Mouse (Mus musculus): ENCODE measurements around the gene Hmcn2.
A peak's percentile ranks its signal among the peaks of the same experiment; 100 is the strongest.

Gene Hmcn2

GRCm38 (mm10) chr2:31458989-31459936, 145.0 kb downstream of the Hmcn2 start:
- no peak for DNase-seq

- peak; percentile 82 for DNase-seq
Observed at GRCm38 (mm10) chr2:31460025-31460571, 145.9 kb downstream of the Hmcn2 start.

- DNase-seq: no peak
Observed at GRCm38 (mm10) chr2:31460920-31461319, 146.7 kb downstream of the Hmcn2 start.

- DNase-seq: no peak
Observed at GRCm38 (mm10) chr2:31462051-31462450, 147.8 kb downstream of the Hmcn2 start.

GRCm38 (mm10) chr2:31463253-31463652, 149.0 kb downstream of the Hmcn2 start:
- no peak for DNase-seq

GRCm38 (mm10) chr2:31463696-31464528, 149.7 kb downstream of the Hmcn2 start:
- no peak for DNase-seq

- no peak for DNase-seq
Observed at GRCm38 (mm10) chr2:31464529-31464910, 150.3 kb downstream of the Hmcn2 start.

- DNase-seq: no peak
Observed at GRCm38 (mm10) chr2:31467457-31467856, 153.2 kb downstream of the Hmcn2 start.

- no peak for DNase-seq
Observed at GRCm38 (mm10) chr2:31468857-31469256, 154.6 kb downstream of the Hmcn2 start.

GRCm38 (mm10) chr2:31469480-31469879, 155.3 kb downstream of the Hmcn2 start:
- DNase-seq: no peak

GRCm38 (mm10) chr2:31469931-31470682, 155.9 kb downstream of the Hmcn2 start, which contains the start of gene Ass1:
Gene Ass1 (plus strand): TSS chr2:31470207.
- peak; percentile 90 for DNase-seq

GRCm38 (mm10) chr2:31470683-31471385, 156.6 kb downstream of the Hmcn2 start:
- DNase-seq: no peak

- DNase-seq: no peak
Observed at GRCm38 (mm10) chr2:31471611-31472010, 157.4 kb downstream of the Hmcn2 start.

GRCm38 (mm10) chr2:31472406-31473065, 158.3 kb downstream of the Hmcn2 start:
- DNase-seq: peak; percentile 80

GRCm38 (mm10) chr2:31473941-31474340, 159.7 kb downstream of the Hmcn2 start:
- DNase-seq: no peak

- DNase-seq: peak; percentile 67
Observed at GRCm38 (mm10) chr2:31474686-31475085, 160.5 kb downstream of the Hmcn2 start.

GRCm38 (mm10) chr2:31476107-31476820, 162.0 kb downstream of the Hmcn2 start:
- DNase-seq: no peak

- no peak for DNase-seq
Observed at GRCm38 (mm10) chr2:31477234-31478161, 163.3 kb downstream of the Hmcn2 start.

- peak; percentile 92 for DNase-seq
Observed at GRCm38 (mm10) chr2:31482914-31483575, 168.8 kb downstream of the Hmcn2 start.

Measured in retina, postnatal 1 day (tissue).